Mouse (Mus musculus) kidney, postnatal 0 days (tissue): ENCODE data around the gene Ctsw. TPM values are rescaled to one million over a fixed set of nuclear protein-coding genes. Genes with fewer than 3 reads are reported as not detected.
"Not testable (repeated sequence)": the region's sequence is repeated elsewhere in the genome, so short reads cannot be mapped to it uniquely, and the experiment has no call there.

Experiments
- ATAC-seq: fragments of 200-750 bp; cut with Nextera tagmentation; replicated peaks from 2 replicates; pipeline ENCODE4 v1.8.0; 2017; ENCODE audit warnings: low read depth, moderate number of reproducible peaks, moderate TSS enrichment, moderate library complexity; ENCODE audit not compliant: low FRiP score
- DNase-seq: peaks from one replicate; pipeline ENCODE4 v3.0.0-alpha.2; 2016; ENCODE audit warnings: low spot score
- H3K27ac ChIP-seq: fragments of 300-500 bp; sonication (generic); 2 replicates; pipeline ENCODE4 v1.5.1; 2014; ENCODE audit warnings: mild to moderate bottlenecking
- H3K27me3 ChIP-seq: fragments of 300-500 bp; sonication (generic); 2 replicates; pipeline ENCODE4 v1.6.1; 2014; ENCODE audit warnings: low read length, mixed read lengths; ENCODE audit not compliant: insufficient read depth
- H3K36me3 ChIP-seq: fragments of 300-500 bp; sonication (generic); 2 replicates; pipeline ENCODE4 v1.6.1; 2014; ENCODE audit warnings: low read length, mixed read lengths; ENCODE audit not compliant: insufficient read depth
- H3K4me1 ChIP-seq: fragments of 300-500 bp; sonication (generic); replicated peaks from 2 replicates; pipeline ENCODE4 v1.6.1; 2014; ENCODE audit warnings: antibody characterized with exemption, low read length, mixed read lengths; ENCODE audit not compliant: insufficient read depth
- H3K4me2 ChIP-seq: fragments of 300-500 bp; sonication (generic); 2 replicates; pipeline ENCODE4 v1.6.1; 2014; ENCODE audit warnings: mild to moderate bottlenecking, low read length, moderate library complexity, mixed read lengths
- H3K4me3 ChIP-seq: fragments of 300-500 bp; sonication (generic); replicated peaks from 2 replicates; pipeline ENCODE4 v1.5.1; 2014; ENCODE audit warnings: low read depth, low read length
- H3K9ac ChIP-seq: fragments of 300-500 bp; sonication (generic); 2 replicates; pipeline ENCODE4 v1.6.1; 2014; ENCODE audit warnings: low read depth, low read length
- H3K9me3 ChIP-seq: fragments of 300-500 bp; sonication (generic); replicated peaks from 2 replicates; pipeline ENCODE4 v1.6.1; 2016; ENCODE audit warnings: low read length, inconsistent platforms, mixed read lengths
- CTCF ChIP-seq: IDR thresholded peaks from 2 replicates; pipeline ENCODE4 v1.5.1; 2016; ENCODE audit warnings: antibody characterized with exemption, low read depth, mild to moderate bottlenecking, moderate library complexity
- WGBS: fragments of 180-500 bp; shearing (Covaris S2); extraction: QIAGEN DNeasy Blood & Tissue Kit; methylation state at CpG from one replicate; pipeline ENCODE4 v1.1.7; 2014; 5-methylcytosine and 5-hydroxymethylcytosine counted together
- polyA plus RNA-seq: library from polyadenylated mRNA; unstranded; fragments of >200 nt; fragmentation: Nextera tagmentation; extraction: Ambion mirVana; gene quantifications from 2 replicates; pipeline ENCODE4 v1.2.1, GENCODE M21; 2015

Gene Ctsw
- polyA plus RNA-seq, 1 experiment from 2014 or later = 0.79 TPM

GRCm38 (mm10) chr19:5495353-5496051, 27.2 kb upstream of the Ctsw start:
- ATAC-seq (no peak), DNase-seq (no peak)
- no peak overlapping the region for H3K4me2 ChIP-seq
- H3K36me3 ChIP-seq = peaks cover 34% of the 10 kb centered on the region
- no peak overlapping the region for H3K27ac ChIP-seq
- H3K9me3 ChIP-seq = no peaks in the 10 kb centered on the region
- no peak for TF ChIP-seq CTCF
- no peaks in the 10 kb centered on the region for H3K27me3 ChIP-seq
- WGBS = 82% methylated on average over 12 of the region's 12 CpGs
- peaks cover 4% of the 10 kb centered on the region for H3K4me1 ChIP-seq
- H3K9ac ChIP-seq = no peak overlapping the region
- H3K4me3 ChIP-seq = no peak overlapping the region

- Histone ChIP-seq H3K9ac (no peak overlapping the region), H3K36me3 (peaks cover 34% of the 10 kb centered on the region), H3K9me3 (no peaks in the 10 kb centered on the region), H3K27ac (no peak overlapping the region), H3K4me2 (no peak overlapping the region), H3K4me1 (peaks cover 4% of the 10 kb centered on the region), H3K4me3 (no peak overlapping the region), H3K27me3 (no peaks in the 10 kb centered on the region)
- 83% methylated on average over 3 of the region's 3 CpGs for WGBS
- no peak for DNase-seq
- TF ChIP-seq CTCF = no peak
- ATAC-seq = no peak
Measured at GRCm38 (mm10) chr19:5494314-5494713, 26.0 kb upstream of the Ctsw start.

- H3K36me3 ChIP-seq = peaks cover 34% of the 10 kb centered on the region
- peak; percentile 46 for TF ChIP-seq CTCF
- not testable (repeated sequence) for H3K27ac ChIP-seq, H3K4me1 ChIP-seq, H3K4me3 ChIP-seq, H3K27me3 ChIP-seq, ATAC-seq, H3K9me3 ChIP-seq, H3K9ac ChIP-seq, H3K4me2 ChIP-seq
- 40% methylated on average over 9 of the region's 9 CpGs for WGBS
- peak; percentile 65 for DNase-seq
Measured at GRCm38 (mm10) chr19:5493301-5493721, 25.0 kb upstream of the Ctsw start.

- no peak for DNase-seq
- H3K9ac ChIP-seq = no peak overlapping the region
- WGBS = 75% methylated on average over 4 of the region's 4 CpGs
- no peak for ATAC-seq
- peaks cover 34% of the 10 kb centered on the region for H3K36me3 ChIP-seq
- no peak overlapping the region for H3K4me2 ChIP-seq
- no peaks in the 10 kb centered on the region for H3K27me3 ChIP-seq
- no peaks in the 10 kb centered on the region for H3K9me3 ChIP-seq
- no peak overlapping the region for H3K27ac ChIP-seq
- no peak overlapping the region for H3K4me3 ChIP-seq
- peaks cover 4% of the 10 kb centered on the region for H3K4me1 ChIP-seq
- TF ChIP-seq CTCF = no peak
Measured at GRCm38 (mm10) chr19:5492641-5493040, 24.3 kb upstream of the Ctsw start.

GRCm38 (mm10) chr19:5490898-5491708, 22.8 kb upstream of the Ctsw start:
- Histone ChIP-seq H3K9me3 (no peaks in the 10 kb centered on the region), H3K4me2 (peak overlapping the region; percentile 77), H3K27me3 (no peaks in the 10 kb centered on the region), H3K4me3 (peak overlapping the region; percentile 99), H3K27ac (peak overlapping the region; percentile 99), H3K36me3 (peaks cover 23% of the 10 kb centered on the region), H3K9ac (peak overlapping the region; percentile 87), H3K4me1 (peaks cover 4% of the 10 kb centered on the region)
- DNase-seq (peak; percentile 95), ATAC-seq (peak; percentile 5)
- 1% methylated on average over 48 of the region's 59 CpGs for WGBS
- no peak for TF ChIP-seq CTCF

- no peaks in the 10 kb centered on the region for H3K27me3 ChIP-seq
- WGBS = under 1% methylated on average over 61 of the region's 62 CpGs
- ATAC-seq = peak; percentile 53
- peak; percentile 98 for DNase-seq
- peak within 1 kb of the TSS; percentile 99 for H3K27ac ChIP-seq
- H3K4me1 ChIP-seq = peaks cover 4% of the 10 kb centered on the region
- peak within 1 kb of the TSS; percentile 77 for H3K4me2 ChIP-seq
- peaks cover 21% of the 10 kb centered on the region; the same call in 1 of the 2 replicates for H3K36me3 ChIP-seq
- H3K9me3 ChIP-seq = no peaks in the 10 kb centered on the region
- peak within 1 kb of the TSS; percentile 99 for H3K4me3 ChIP-seq
- TF ChIP-seq CTCF = peak; percentile 36; the same call in 1 of the 2 replicates
- peak within 1 kb of the TSS; percentile 87 for H3K9ac ChIP-seq
Measured at GRCm38 (mm10) chr19:5490313-5490897, 22.1 kb upstream of the Ctsw start, which contains the start of gene Cfl1. Gene Cfl1 (plus strand): TSS chr19:5490455.

GRCm38 (mm10) chr19:5489721-5490120, 21.4 kb upstream of the Ctsw start:
- H3K4me2 ChIP-seq = peak overlapping the region; percentile 72
- peak overlapping the region; percentile 48; the same call in 1 of the 2 replicates for H3K4me3 ChIP-seq
- peaks cover 26% of the 10 kb centered on the region; the same call in 1 of the 2 replicates for H3K36me3 ChIP-seq
- H3K27ac ChIP-seq = peak overlapping the region; percentile 99
- WGBS = 35% methylated on average over 10 of the region's 10 CpGs
- ATAC-seq, H3K9me3 ChIP-seq, H3K4me1 ChIP-seq, DNase-seq, H3K27me3 ChIP-seq, H3K9ac ChIP-seq: not testable (repeated sequence)
